Mouse (Mus musculus) erythroblast, embryonic 14.5 days (primary cell): ENCODE measurements around the gene Vmn1r176.
"Not testable (repeated sequence)": the region's sequence is repeated elsewhere in the genome, so short reads cannot be mapped to it uniquely, and the experiment has no call there.

Experiments used
- GATA1 ChIP-seq: IDR thresholded peaks from 2 replicates; pipeline ENCODE4 v1.6.1; 2012; ENCODE audit warnings: low read length, inconsistent platforms, mixed read lengths
- TAL1 ChIP-seq: IDR thresholded peaks from 3 replicates; pipeline ENCODE4 v1.6.1; 2012; ENCODE audit warnings: low read length, inconsistent platforms, mixed read lengths

DNA sequence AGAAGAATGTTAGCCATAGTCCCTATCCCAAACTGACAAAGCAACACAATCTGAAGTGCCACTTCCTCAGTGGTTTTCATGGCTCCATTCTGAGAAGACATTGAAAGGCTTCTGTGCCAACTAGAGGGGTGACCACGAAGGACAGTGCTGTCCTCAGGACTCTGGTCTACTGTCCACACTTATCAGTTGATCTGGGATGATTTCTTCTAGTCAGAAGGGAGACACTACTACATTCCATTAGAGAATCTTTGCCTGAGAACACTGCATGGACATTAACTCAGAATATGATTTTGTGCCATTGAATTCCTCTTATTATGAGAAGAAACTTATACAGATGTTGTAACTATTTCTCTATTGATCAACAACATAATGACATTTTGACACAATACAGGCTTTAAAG, 29.2 kb upstream of the Vmn1r176 start, which contains the start of gene Vmn1r177:
- TF ChIP-seq GATA1, TAL1: not testable (repeated sequence)
